Mouse (Mus musculus): Measurements from ENCODE around the gene Fap. TPM values are rescaled to one million over a fixed set of nuclear protein-coding genes. Genes with fewer than 3 reads are reported as not detected.

The Fap gene
- under 1 TPM; 0.23 to 0.24 TPM for polyA plus RNA-seq (2017; shearing (Covaris generic))

GRCm38 (mm10) chr2:62573753-62574159 lies at the start of gene Fap:
Gene Fap, minus strand, starts transcription at chr2:62574075.

GRCm38 (mm10) chr2:62483550-62483949 lies 90.3 kb downstream of the Fap start, which contains the start of gene Gcg:
Gene Gcg, minus strand, starts transcription at chr2:62483650.

Other genes with a start within 250 kb of the Fap start
- gene Dpp4, start 161.8 kb downstream of the Fap start, polyA plus RNA-seq (2017; shearing (Covaris generic)) = 100 to 1,000 TPM; 103 to 186 TPM
- gene Gcg, start 90.4 kb downstream of the Fap start, polyA plus RNA-seq (2017; shearing (Covaris generic)) = not detected
- gene Ifih1, start 72.2 kb upstream of the Fap start, polyA plus RNA-seq (2017; shearing (Covaris generic)) = 10 to 100 TPM; 17.2 to 22.1 TPM
- 1 to 10 TPM in 1 of 2 experiments, under 1 TPM in 1; 0.81 to 1.2 TPM for gene Gca, start 90.2 kb upstream of the Fap start, polyA plus RNA-seq (2017; shearing (Covaris generic))